Mouse (Mus musculus): ENCODE results near the gene Tas2r135. TPM values are rescaled to one million over a fixed set of nuclear protein-coding genes. Genes with fewer than 3 reads are reported as not detected.

The Tas2r135 gene
- total RNA-seq, 2 experiments from 2014 or later, result 0.23 TPM; not detected in 1

- DNase-seq, result no peak
- intact Hi-C loops (cut with DNase I), result no loop called here
Measured at GRCm38 (mm10) chr6:42424472-42424871, 19.2 kb downstream of the Tas2r135 start.

- DNase-seq, result no peak
- intact Hi-C loops (cut with DNase I), result no loop called here
Measured at GRCm38 (mm10) chr6:42426337-42426736, 21.1 kb downstream of the Tas2r135 start.

GRCm38 (mm10) chr6:42433554-42433953, 28.3 kb downstream of the Tas2r135 start:
- DNase-seq, result no peak
- intact Hi-C loops (cut with DNase I), result no loop called here

- DNase-seq, result no peak
- intact Hi-C loops (cut with DNase I), result no loop called here
Measured at GRCm38 (mm10) chr6:42434446-42434845, 29.2 kb downstream of the Tas2r135 start, which contains the start of gene Tas2r126. Gene Tas2r126, plus strand, starts transcription at chr6:42434535.

GRCm38 (mm10) chr6:42435490-42435889, 30.3 kb downstream of the Tas2r135 start:
- intact Hi-C loops (cut with DNase I), result no loop called here

GRCm38 (mm10) chr6:42441395-42441794, 36.2 kb downstream of the Tas2r135 start:
- intact Hi-C loops (cut with DNase I), result no loop called here
- no peak for DNase-seq

More at GRCm38 (mm10) chr6:42435490-42435889, 30.3 kb downstream of the Tas2r135 start:
- DNase-seq, result no peak

- DNase-seq, result no peak
- intact Hi-C loops (cut with DNase I), result no loop called here
Measured at GRCm38 (mm10) chr6:42444491-42444890, 39.3 kb downstream of the Tas2r135 start.

GRCm38 (mm10) chr6:42447381-42447780, 42.1 kb downstream of the Tas2r135 start:
- no peak for DNase-seq
- intact Hi-C loops (cut with DNase I), result no loop called here

Other genes with a start within 250 kb of the Tas2r135 start
- not detected for gene Tas2r144, start 190.1 kb upstream of the Tas2r135 start, total RNA-seq (2021)
- gene Gstk1, start 159.5 kb upstream of the Tas2r135 start, total RNA-seq (2021), result 10 to 100 TPM; 23.8 to 44.0 TPM
- gene Tmem139, start 143.5 kb upstream of the Tas2r135 start, total RNA-seq (2021), result under 1 TPM in 1 of 2 experiments, not detected in 1; 0.30 TPM
- gene Casp2, start 140.4 kb upstream of the Tas2r135 start, total RNA-seq (2021), result 1 to 10 TPM; 5.3 to 5.5 TPM
- gene Clcn1, start 118.7 kb upstream of the Tas2r135 start, total RNA-seq (2021), result 100 to 1,000 TPM; 134 to 146 TPM
- gene Fam131b, start 80.8 kb upstream of the Tas2r135 start, total RNA-seq (2021), result under 1 TPM; 0.25 to 0.26 TPM
- gene Zyx, start 55.8 kb upstream of the Tas2r135 start, total RNA-seq (2021), result 10 to 100 TPM; 21.9 to 26.6 TPM
- under 1 TPM in 1 of 2 experiments, not detected in 1; 0.10 TPM for gene Epha1, start 32.2 kb upstream of the Tas2r135 start, total RNA-seq (2021)
- not detected for gene Tas2r143, start 5.2 kb upstream of the Tas2r135 start, total RNA-seq (2021)
- not detected for gene Tas2r126, start 29.1 kb downstream of the Tas2r135 start, total RNA-seq (2021)
- not detected for gene Olfr458, start 59.8 kb downstream of the Tas2r135 start, total RNA-seq (2021)
- not detected for gene Olfr457, start 70.9 kb downstream of the Tas2r135 start, total RNA-seq (2021)
- not detected for gene Olfr456, start 81.8 kb downstream of the Tas2r135 start, total RNA-seq (2021)
- not detected for gene Olfr455, start 142.2 kb downstream of the Tas2r135 start, total RNA-seq (2021)
- gene Tcaf3, start 192.3 kb downstream of the Tas2r135 start, total RNA-seq (2021), result not detected
- gene Tcaf2, start 239.8 kb downstream of the Tas2r135 start, total RNA-seq (2021), result 1 to 10 TPM; 2.3 TPM